Mouse (Mus musculus) thymus, postnatal 10 days (tissue): ENCODE data around the gene Oaz3.

Experiments
- DNase-seq, 2 experiments: peaks; one replicate each; pipeline ENCODE4 v3.0.0; 2021; ENCODE audit warnings: low spot score in 2 of 2

Oaz3 gene

GRCm38 (mm10) chr3:94387391-94387790, 56.3 kb downstream of the Oaz3 start:
- peak; percentile 23 to 40 for DNase-seq

- peak; percentile 75 to 84 for DNase-seq
Measured at GRCm38 (mm10) chr3:94386671-94387070, 57.0 kb downstream of the Oaz3 start.

- peak; percentile 40 to 43 for DNase-seq
Measured at GRCm38 (mm10) chr3:94383476-94383875, 60.2 kb downstream of the Oaz3 start.
